Mouse (Mus musculus) liver, postnatal 0 days (tissue): Measurements from ENCODE around the gene A930033H14Rik. TPM values are rescaled to one million over a fixed set of nuclear protein-coding genes. Genes with fewer than 3 reads are reported as not detected.
A peak's percentile ranks its signal among the peaks of the same experiment; 100 is the strongest.

Experiments used
- ATAC-seq: fragments of 200-750 bp; cut with Nextera tagmentation; 2 replicates; pipeline ENCODE4 v1.8.0; 2017; ENCODE audit warnings: mild to moderate bottlenecking, moderate library complexity
- DNase-seq: peaks from one replicate; pipeline ENCODE4 v3.0.0-alpha.2; 2016
- H3K27ac ChIP-seq: fragments of 300-500 bp; sonication (generic); 2 replicates; pipeline ENCODE4 v1.5.1; 2014; ENCODE audit warnings: antibody characterized with exemption, moderate library complexity, mild to moderate bottlenecking, low read depth
- H3K27me3 ChIP-seq: fragments of 300-500 bp; sonication (generic); 2 replicates; pipeline ENCODE4 v1.6.1; 2014; ENCODE audit warnings: low read length, control low read depth, mixed read lengths; ENCODE audit not compliant: insufficient read depth
- H3K36me3 ChIP-seq: fragments of 300-500 bp; sonication (generic); replicated peaks from 2 replicates; pipeline ENCODE4 v1.6.1; 2014; ENCODE audit warnings: mild to moderate bottlenecking, control low read depth, low read length, moderate library complexity, mixed read lengths; ENCODE audit not compliant: insufficient read depth
- H3K4me1 ChIP-seq: fragments of 300-500 bp; sonication (generic); 2 replicates; pipeline ENCODE4 v1.6.1; 2014; ENCODE audit warnings: antibody characterized with exemption, mild to moderate bottlenecking, control low read depth; ENCODE audit not compliant: insufficient read depth
- H3K4me2 ChIP-seq: fragments of 300-500 bp; sonication (generic); 2 replicates; pipeline ENCODE4 v1.6.1; 2014; ENCODE audit warnings: low read depth, mild to moderate bottlenecking, low read length, moderate library complexity, mixed read lengths
- H3K4me3 ChIP-seq: fragments of 300-500 bp; sonication (generic); 2 replicates; pipeline ENCODE4 v1.5.1; 2014; ENCODE audit warnings: low read depth, low read length
- H3K9ac ChIP-seq: fragments of 300-500 bp; sonication (generic); replicated peaks from 2 replicates; pipeline ENCODE4 v1.6.1; 2014; ENCODE audit warnings: mild to moderate bottlenecking, moderate library complexity
- H3K9me3 ChIP-seq: fragments of 300-500 bp; sonication (generic); 2 replicates; pipeline ENCODE4 v1.6.1; 2016; ENCODE audit warnings: mild to moderate bottlenecking, control low read depth, low read length, mixed read lengths
- CTCF ChIP-seq: sonication (generic); IDR thresholded peaks from 2 replicates; pipeline ENCODE4 v1.5.1; 2016; ENCODE audit warnings: antibody characterized with exemption, low read depth
- EP300 ChIP-seq: IDR thresholded peaks from 2 replicates; pipeline ENCODE4 v1.6.1; 2016; ENCODE audit warnings: antibody characterized with exemption, low read depth, mild to moderate bottlenecking
- WGBS: fragments of 180-500 bp; shearing (Covaris S2); extraction: QIAGEN DNeasy Blood & Tissue Kit; methylation state at CpG from one replicate; pipeline ENCODE4 v1.1.7; 2014; ENCODE audit not compliant: insufficient replicate concordance; 5-methylcytosine and 5-hydroxymethylcytosine counted together
- polyA plus RNA-seq: library from polyadenylated mRNA; unstranded; fragments of >200 nt; fragmentation: Nextera tagmentation; extraction: Ambion mirVana; gene quantifications from 2 replicates; pipeline ENCODE4 v1.2.1, GENCODE M21; 2015

A930033H14Rik gene
- polyA plus RNA-seq, 1 experiment from 2014 or later = 1.2 TPM

DNA sequence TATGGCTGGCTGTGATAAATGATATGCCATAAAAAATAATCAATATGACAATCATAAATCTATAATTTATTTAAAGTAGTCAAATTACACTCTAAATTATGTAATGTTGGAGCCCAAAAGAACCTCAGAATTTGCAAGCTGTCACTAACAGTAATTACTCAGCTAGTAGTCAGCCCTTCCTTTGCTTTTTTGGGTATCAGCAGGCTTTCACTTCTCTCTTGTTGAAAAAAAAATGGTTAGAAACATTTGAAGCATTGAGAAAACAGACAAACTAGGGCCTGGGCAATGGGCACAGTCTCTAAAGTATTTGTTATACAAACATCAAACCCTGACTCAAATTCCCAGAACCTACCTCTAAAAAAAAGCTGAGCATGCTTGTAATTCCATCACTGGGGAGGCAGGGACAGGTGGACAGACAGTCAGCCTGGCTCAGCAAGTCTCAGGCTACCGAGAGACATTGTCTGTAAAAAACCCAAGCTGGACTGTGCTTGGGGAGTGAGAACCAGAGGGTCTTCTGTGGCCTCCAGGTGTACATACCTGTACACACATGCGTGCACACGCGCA lies 4.3 kb upstream of the A930033H14Rik start:
- Histone ChIP-seq H3K4me1 (peaks cover 69% of the 10 kb centered on the region), H3K9me3 (no peaks in the 10 kb centered on the region), H3K36me3 (peaks cover 18% of the 10 kb centered on the region), H3K27ac (peak overlapping the region; percentile 91), H3K9ac (no peak overlapping the region), H3K27me3 (no peaks in the 10 kb centered on the region), H3K4me2 (no peak overlapping the region), H3K4me3 (no peak overlapping the region)
- DNase-seq (no peak), ATAC-seq (no peak)
- no peak for TF ChIP-seq EP300
- TF ChIP-seq CTCF = no peak
- 81% methylated on average over 4 of the region's 4 CpGs for WGBS

DNA sequence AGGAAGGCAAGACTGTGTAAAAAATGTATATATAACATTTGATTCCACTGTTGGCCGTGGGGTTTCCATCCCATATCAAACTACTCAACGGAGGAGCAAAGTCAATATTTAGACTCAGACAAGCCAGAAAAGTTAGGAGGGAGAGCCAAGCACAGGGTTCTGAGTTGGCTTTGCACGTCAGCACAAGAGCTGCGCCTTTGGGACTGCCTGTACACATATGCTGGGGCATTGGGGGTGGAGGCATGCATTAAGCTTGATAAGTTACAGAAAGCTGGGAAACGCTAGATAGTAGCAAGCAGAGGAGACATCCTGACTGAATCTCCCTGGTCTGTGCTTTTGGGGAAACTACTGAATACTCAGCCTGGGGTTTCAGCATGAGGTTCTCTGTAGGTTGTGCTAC lies 1.1 kb upstream of the A930033H14Rik start:
- H3K9me3 ChIP-seq = no peaks in the 10 kb centered on the region
- DNase-seq (peak; percentile 54), ATAC-seq (peak; percentile 25)
- H3K9ac ChIP-seq = peak overlapping the region; percentile 79
- H3K4me1 ChIP-seq = peaks cover 58% of the 10 kb centered on the region
- TF ChIP-seq CTCF (no peak), EP300 (peak; percentile 78)
- peaks cover 16% of the 10 kb centered on the region for H3K36me3 ChIP-seq
- H3K4me3 ChIP-seq = peak overlapping the region; percentile 65
- WGBS = 13% methylated on average over 5 of the region's 5 CpGs
- peak overlapping the region; percentile 98 for H3K27ac ChIP-seq
- no peaks in the 10 kb centered on the region for H3K27me3 ChIP-seq
- H3K4me2 ChIP-seq = peak overlapping the region; percentile 96

DNA sequence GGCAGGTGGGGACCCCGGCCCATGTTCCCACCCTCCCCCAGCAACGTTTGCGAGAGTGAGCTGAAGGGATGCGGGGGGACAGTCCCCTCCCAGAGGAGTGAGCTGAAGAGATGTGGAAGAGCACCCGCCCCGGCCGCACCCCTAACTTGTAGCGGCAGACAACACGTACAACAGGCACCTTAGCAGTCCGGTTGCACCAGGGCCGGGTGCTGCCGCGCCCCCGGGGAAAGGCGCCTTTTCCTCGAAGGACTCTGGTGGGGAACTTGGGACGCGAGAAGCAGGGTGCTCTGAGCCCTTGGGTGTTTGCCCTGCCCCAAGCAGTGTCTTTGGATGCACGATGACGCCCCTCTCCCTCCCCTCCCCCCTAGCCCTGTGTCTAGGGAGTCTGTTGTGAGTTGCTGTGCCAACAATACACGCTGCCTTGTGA lies 566 bp upstream of the A930033H14Rik start:
- DNase-seq (peak; percentile 66), ATAC-seq (peak; percentile 64)
- 2% methylated on average over 13 of the region's 21 CpGs for WGBS
- TF ChIP-seq EP300 = no peak
- TF ChIP-seq CTCF = no peak
- H3K4me1 ChIP-seq = peaks cover 55% of the 10 kb centered on the region
- no peaks in the 10 kb centered on the region for H3K27me3 ChIP-seq
- H3K4me2 ChIP-seq = peak overlapping the region; percentile 96
- H3K27ac ChIP-seq = peak overlapping the region; percentile 98
- H3K9me3 ChIP-seq = no peaks in the 10 kb centered on the region
- peak overlapping the region; percentile 65 for H3K4me3 ChIP-seq
- peaks cover 16% of the 10 kb centered on the region for H3K36me3 ChIP-seq
- H3K9ac ChIP-seq = peak overlapping the region; percentile 79

DNA sequence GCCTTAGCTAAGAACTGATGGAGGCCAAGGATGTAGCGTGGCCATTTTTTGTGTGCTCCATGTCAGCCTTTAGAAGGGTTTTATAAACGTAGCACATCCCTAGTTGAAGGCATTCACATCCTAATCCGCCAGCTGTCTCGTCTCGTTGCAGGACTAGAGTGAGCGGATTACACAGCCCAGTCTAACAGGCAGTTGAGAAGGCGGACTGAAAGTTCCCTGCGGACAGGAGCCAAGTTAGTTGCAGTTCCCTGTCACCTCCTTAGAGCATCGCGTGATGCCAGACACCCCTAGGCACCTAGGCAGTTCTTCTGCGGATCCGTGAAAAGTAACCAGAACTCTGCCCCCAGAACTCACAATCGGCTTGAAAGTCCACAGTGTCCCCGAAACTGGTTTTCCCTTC lies 922 bp downstream of the A930033H14Rik start:
- Histone ChIP-seq H3K27ac (peak overlapping the region; percentile 98), H3K9ac (peak overlapping the region; percentile 79), H3K9me3 (no peaks in the 10 kb centered on the region), H3K4me3 (peak overlapping the region; percentile 65), H3K36me3 (peaks cover 10% of the 10 kb centered on the region), H3K4me1 (peaks cover 42% of the 10 kb centered on the region), H3K27me3 (no peaks in the 10 kb centered on the region), H3K4me2 (peak overlapping the region; percentile 96)
- DNase-seq (no peak), ATAC-seq (no peak)
- 3% methylated on average over 14 of the region's 14 CpGs for WGBS
- TF ChIP-seq EP300 = no peak
- no peak for TF ChIP-seq CTCF

DNA sequence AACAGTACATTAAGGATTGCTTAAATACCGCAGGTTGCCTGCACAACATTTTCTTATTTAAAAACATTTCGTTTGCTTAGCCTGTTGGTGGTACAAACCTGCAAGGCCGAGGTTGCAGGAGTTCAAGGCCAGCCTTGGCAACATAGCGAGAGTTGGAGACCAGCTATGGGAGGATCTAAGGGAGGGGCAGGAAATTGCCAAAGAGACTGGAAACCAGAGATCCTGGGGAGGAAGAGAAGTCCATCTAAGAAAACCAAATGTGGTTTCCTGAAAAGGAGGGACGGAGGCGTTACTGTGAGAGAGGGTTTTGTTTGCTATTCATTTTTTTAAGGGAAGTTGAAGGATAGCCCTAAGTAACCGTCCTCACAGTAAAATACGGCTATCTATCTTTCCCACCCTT lies 1.3 kb downstream of the A930033H14Rik start:
- peak overlapping the region; percentile 98 for H3K27ac ChIP-seq
- 16% methylated on average over 8 of the region's 8 CpGs for WGBS
- ATAC-seq (no peak), DNase-seq (peak; percentile 52)
- peaks cover 40% of the 10 kb centered on the region for H3K4me1 ChIP-seq
- H3K9me3 ChIP-seq = no peaks in the 10 kb centered on the region
- TF ChIP-seq CTCF (no peak), EP300 (no peak)
- H3K9ac ChIP-seq = peak overlapping the region; percentile 79
- H3K4me3 ChIP-seq = peak overlapping the region; percentile 65
- peak overlapping the region; percentile 96 for H3K4me2 ChIP-seq
- H3K27me3 ChIP-seq = no peaks in the 10 kb centered on the region
- peaks cover 8% of the 10 kb centered on the region; the same call in 1 of the 2 replicates for H3K36me3 ChIP-seq

DNA sequence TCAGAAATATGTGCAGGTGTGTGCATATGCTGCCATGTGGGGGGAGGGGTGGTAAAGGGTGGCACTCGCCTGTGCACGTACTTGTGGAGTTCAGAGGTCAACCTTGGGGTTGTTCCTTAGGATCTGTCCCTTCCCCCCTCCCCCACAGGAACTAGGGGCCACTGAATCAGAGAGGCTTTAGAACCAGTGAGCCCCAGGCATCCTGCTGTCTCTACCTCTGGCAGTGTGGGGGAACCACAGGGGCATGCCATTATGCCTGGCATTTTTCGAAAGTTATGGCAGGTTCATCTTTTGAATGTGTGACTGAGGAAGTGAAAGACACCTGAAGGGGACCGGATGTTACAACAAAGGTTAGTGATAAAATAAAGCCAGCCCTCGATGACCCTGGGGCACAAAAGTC lies 2.2 kb downstream of the A930033H14Rik start:
- H3K9me3 ChIP-seq = no peaks in the 10 kb centered on the region
- DNase-seq (no peak), ATAC-seq (no peak)
- H3K9ac ChIP-seq = no peak overlapping the region
- TF ChIP-seq CTCF (no peak), EP300 (no peak)
- H3K4me2 ChIP-seq = peak overlapping the region; percentile 96; the same call in 1 of the 2 replicates
- H3K4me3 ChIP-seq = no peak overlapping the region
- H3K36me3 ChIP-seq = 0 out of 2 replicates have a peak, but pooled peaks cover 5% of the 10 kb centered on the region
- H3K4me1 ChIP-seq = peaks cover 37% of the 10 kb centered on the region
- no peaks in the 10 kb centered on the region for H3K27me3 ChIP-seq
- H3K27ac ChIP-seq = peak overlapping the region; percentile 98; the same call in 1 of the 2 replicates
- 59% methylated on average over 5 of the region's 5 CpGs for WGBS
